Mouse (Mus musculus): ENCODE results near the gene Kcmf1. TPM values are rescaled to one million over a fixed set of nuclear protein-coding genes. Genes with fewer than 3 reads are reported as not detected.

Kcmf1 gene
- total RNA-seq, 2 experiments from 2014 or later: 57.8 to 64.1 TPM

DNA sequence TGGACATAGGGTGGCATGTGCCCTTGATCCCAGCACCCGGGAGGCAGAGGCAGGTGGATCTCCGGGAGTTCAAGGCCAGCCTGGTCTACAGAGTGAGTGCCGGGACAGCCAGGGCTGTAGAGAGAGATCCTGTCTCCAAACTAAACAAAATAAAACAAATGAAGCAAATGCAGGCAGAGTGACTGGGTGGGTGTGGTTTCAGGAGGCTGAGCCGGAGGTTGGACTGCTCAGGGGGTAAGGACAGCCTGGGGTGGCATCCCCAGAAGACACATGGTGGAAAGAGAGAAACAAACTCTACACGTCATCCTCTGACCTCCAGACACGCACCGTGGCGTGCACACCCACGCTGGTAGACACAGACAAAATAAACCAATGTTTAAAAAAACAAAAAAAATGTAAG lies 86.3 kb downstream of the Kcmf1 start:
- no peak for DNase-seq (ENCODE audit: low spot score in 2 of 2)
- no peak overlapping the region for H3K27ac ChIP-seq
- no peak overlapping the region for H3K4me3 ChIP-seq
- TF ChIP-seq CTCF (conservative IDR thresholded peaks at IDR 0.05): no peak

DNA sequence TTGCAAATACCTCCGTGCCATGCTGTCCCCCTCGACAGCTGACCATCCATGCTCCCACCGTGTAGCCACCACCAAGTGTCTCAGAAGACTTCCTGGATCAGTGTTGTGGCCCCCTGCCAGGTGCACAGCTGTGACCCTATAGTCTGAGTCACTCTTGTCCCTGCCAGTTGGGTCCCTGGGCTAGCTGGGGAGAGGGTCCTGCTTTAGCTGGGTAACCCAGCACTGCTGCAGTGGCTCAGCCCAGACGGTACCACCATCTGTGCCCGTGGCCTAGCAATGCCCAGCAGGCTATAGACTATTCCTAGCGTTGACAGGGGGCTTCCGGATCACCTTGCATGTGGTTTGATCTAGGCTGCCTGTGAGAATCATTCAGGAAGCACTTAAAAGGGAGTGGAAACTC lies 89.5 kb downstream of the Kcmf1 start:
- no peak for DNase-seq (ENCODE audit: low spot score in 2 of 2)
- H3K27ac ChIP-seq: no peak overlapping the region
- TF ChIP-seq CTCF (conservative IDR thresholded peaks at IDR 0.05): no peak
- H3K4me3 ChIP-seq: no peak overlapping the region

- no peak for TF ChIP-seq CTCF (conservative IDR thresholded peaks at IDR 0.05)
- DNase-seq (ENCODE audit: low spot score in 2 of 2): no peak
- Histone ChIP-seq H3K27ac (no peak overlapping the region), H3K4me3 (no peak overlapping the region)
These were observed 90.1 kb downstream of the Kcmf1 start for GRCm38 (mm10) chr6:72809522-72810149.

DNA sequence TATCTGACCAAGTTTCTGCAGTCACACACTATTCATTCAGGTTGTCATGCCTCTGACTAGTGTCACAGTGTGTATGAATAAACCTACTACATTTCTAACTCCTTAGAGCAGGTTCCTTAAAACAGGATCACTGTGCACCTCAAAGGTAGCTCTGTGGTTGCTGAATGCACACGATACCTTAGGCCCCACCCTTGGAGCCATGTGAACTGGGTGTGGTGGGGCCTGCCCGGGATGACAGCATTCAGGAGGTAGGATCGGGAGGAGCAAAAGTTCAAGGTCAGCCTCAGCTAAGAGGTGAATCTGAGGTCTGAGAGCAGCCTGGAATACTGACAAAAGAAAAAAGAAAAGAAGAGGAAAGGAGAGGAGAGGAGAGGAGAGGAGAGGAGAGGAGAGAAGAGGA lies 91.4 kb downstream of the Kcmf1 start:
- Histone ChIP-seq H3K27ac (no peak overlapping the region), H3K4me3 (no peak overlapping the region)
- TF ChIP-seq CTCF (conservative IDR thresholded peaks at IDR 0.05): no peak
- DNase-seq (ENCODE audit: low spot score in 2 of 2): no peak

GRCm38 (mm10) chr6:72803669-72804068 lies 96.1 kb downstream of the Kcmf1 start:
- DNase-seq (ENCODE audit: low spot score in 2 of 2): no peak
- Histone ChIP-seq H3K27ac (no peak overlapping the region), H3K4me3 (no peak overlapping the region)
- no peak for TF ChIP-seq CTCF (conservative IDR thresholded peaks at IDR 0.05)

GRCm38 (mm10) chr6:72802119-72802518 lies 97.7 kb downstream of the Kcmf1 start:
- Histone ChIP-seq H3K4me3 (no peak overlapping the region), H3K27ac (no peak overlapping the region)
- DNase-seq (ENCODE audit: low spot score in 2 of 2): no peak
- TF ChIP-seq CTCF (conservative IDR thresholded peaks at IDR 0.05): no peak

- H3K27ac ChIP-seq: no peak overlapping the region
- TF ChIP-seq CTCF (conservative IDR thresholded peaks at IDR 0.05): no peak
- no peak overlapping the region for H3K4me3 ChIP-seq
- no peak for DNase-seq (ENCODE audit: low spot score in 2 of 2)
These were observed 99.1 kb downstream of the Kcmf1 start for GRCm38 (mm10) chr6:72800641-72801040.

GRCm38 (mm10) chr6:72797763-72798162 lies 102.0 kb downstream of the Kcmf1 start:
- no peak for DNase-seq (ENCODE audit: low spot score in 2 of 2)
- Histone ChIP-seq H3K4me3 (no peak overlapping the region), H3K27ac (no peak overlapping the region)
- TF ChIP-seq CTCF (conservative IDR thresholded peaks at IDR 0.05): peak; percentile 43

GRCm38 (mm10) chr6:72795444-72795843 lies 104.3 kb downstream of the Kcmf1 start:
- DNase-seq (ENCODE audit: low spot score in 2 of 2): no peak
- Histone ChIP-seq H3K4me3 (no peak overlapping the region), H3K27ac (no peak overlapping the region)
- no peak for TF ChIP-seq CTCF (conservative IDR thresholded peaks at IDR 0.05)

DNA sequence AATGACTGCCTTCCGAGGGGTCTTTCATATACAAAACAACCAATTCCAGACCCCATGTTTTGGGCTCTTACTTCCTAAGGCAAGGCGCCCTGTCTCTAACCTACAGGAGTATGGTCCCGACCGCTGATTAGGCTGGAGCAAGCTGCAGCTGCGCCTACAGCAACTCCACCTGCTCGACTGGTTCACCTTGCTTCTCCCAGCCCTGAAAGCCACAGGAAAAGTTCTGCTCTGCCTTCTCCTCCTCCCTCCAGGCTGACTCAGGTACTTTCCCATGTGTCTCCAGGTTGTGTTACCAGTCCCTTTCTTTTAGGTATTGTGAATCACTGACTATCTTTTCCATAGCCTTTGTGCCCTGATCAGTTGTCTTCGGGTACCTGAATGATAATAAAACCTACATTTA lies 104.9 kb downstream of the Kcmf1 start:
- no peak overlapping the region for H3K4me3 ChIP-seq
- DNase-seq (ENCODE audit: low spot score in 2 of 2): no peak
- TF ChIP-seq CTCF (conservative IDR thresholded peaks at IDR 0.05): no peak
- H3K27ac ChIP-seq: no peak overlapping the region

- Histone ChIP-seq H3K27ac (no peak overlapping the region), H3K4me3 (no peak overlapping the region)
- no peak for TF ChIP-seq CTCF (conservative IDR thresholded peaks at IDR 0.05)
- no peak for DNase-seq (ENCODE audit: low spot score in 2 of 2)
These were observed 107.1 kb downstream of the Kcmf1 start for GRCm38 (mm10) chr6:72792641-72793040.

Other genes starting within 250 kb of the Kcmf1 start
- 1 to 10 TPM; 3.6 to 3.8 TPM for gene Tcf7l1, start 110.7 kb downstream of the Kcmf1 start, total RNA-seq (2021)
- gene Tmsb10, start 58.8 kb upstream of the Kcmf1 start, total RNA-seq (2021): 100 to 1,000 TPM; 318 to 329 TPM